Mouse (Mus musculus) lung, adult 18-20 months (tissue): ENCODE results near the gene Grb10.

ENCODE experiments used
- DNase-seq, 2 experiments: peaks; one replicate each; pipeline ENCODE4 v3.0.0; 2022; ENCODE audit warnings: mixed read lengths in 2 of 2

The Grb10 gene

GRCm38 (mm10) chr11:12032831-12033230, 5.7 kb downstream of the Grb10 start:
- DNase-seq = no peak

DNA sequence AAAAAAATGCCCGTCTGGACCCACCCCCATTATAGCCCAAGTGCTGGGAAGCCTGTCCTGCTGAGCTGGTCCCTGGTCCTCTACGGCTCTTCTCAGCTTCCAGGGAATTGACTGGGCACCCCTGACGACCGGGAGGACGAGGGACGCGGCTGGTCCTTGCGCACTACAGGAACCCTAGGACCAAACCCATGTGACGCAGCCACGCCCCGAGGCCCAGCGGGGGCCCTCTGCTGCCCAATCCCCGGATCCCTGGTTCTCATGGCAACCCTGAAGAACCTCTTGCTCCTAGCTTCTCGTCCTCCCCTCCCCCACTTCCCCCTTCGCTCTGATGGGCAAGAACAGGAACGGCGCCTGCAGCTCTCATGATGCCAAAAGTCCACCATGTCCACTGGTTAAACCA, 11.8 kb downstream of the Grb10 start:
- no peak for DNase-seq

DNA sequence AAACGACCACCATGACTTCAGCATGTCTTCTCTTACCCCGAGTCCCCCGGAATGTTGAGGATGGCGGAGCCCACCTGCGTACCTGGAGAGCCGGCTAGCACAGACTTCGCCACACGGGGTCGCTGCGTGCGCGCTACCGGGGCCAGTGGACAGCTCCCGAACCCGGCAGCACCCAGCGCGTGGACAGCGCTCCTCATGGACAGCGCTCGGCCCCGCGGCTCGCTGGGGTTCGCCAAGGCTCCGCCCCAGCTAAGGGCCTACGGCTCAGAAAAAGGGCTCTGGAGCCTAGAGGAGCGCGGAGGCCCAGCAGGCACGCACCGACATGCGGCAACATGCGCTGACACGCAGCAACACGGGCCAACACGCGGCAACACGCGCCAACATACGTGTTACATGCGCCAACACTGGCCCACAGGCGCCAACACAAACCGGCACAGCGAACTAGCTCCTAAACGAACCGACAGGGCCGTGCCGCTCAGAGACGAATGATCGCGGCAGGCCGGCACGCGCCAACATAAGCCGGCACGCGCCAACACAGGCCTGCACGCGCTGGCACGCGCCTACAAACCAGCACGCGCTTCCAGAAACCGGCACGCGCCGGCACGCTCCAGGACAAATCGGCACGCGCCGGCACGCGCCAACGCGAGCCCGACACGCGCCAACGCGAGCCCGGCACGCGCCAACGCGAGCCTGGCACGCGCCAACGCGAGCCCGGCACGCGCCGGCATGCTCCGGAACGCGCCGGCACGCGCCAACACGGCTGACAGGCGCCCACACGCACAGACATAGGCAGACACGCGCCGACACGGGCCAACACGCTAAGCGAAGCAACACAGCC, 12.5 kb downstream of the Grb10 start:
- peak; percentile 59 to 62 for DNase-seq

DNA sequence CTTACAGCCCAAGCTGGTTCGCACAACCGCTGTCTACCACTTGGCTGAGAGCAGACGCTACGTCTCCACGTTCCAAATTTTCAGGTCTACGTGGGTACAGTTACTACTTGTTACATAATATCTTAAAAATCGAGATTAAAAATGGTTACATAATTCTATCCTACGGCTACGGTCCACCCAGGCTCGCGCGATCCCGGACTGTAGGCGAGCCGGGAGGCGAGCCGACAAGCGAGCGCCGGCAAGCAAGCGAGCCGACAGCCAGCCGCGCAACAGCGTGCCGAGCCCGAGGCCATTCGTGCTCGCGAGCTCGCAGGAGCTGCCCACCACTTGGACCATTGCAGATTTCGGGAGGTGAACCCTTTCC, 13.1 kb downstream of the Grb10 start:
- no peak for DNase-seq

GRCm38 (mm10) chr11:12023051-12023450, 15.4 kb downstream of the Grb10 start:
- DNase-seq = no peak

DNA sequence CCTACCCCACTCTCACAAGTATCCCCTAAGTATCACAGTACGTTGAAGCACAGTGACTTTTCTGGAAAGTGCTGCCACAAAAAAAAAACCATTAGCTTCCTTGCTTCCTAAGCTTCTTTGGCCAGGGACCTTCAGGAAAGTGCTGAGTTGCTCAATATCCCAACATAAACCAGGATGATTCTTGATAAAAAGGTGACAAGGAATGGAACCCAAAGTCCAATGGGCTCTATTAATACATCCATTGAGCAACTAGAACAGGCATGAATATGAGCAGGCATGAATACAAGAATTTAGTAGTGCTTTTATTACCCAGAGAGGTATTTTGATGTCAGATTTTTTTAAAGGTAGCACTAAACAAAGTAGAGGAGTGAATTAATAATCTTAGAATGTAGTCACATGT, 18.8 kb downstream of the Grb10 start:
- no peak for DNase-seq

GRCm38 (mm10) chr11:12018604-12019003, 19.9 kb downstream of the Grb10 start:
- no peak for DNase-seq

DNA sequence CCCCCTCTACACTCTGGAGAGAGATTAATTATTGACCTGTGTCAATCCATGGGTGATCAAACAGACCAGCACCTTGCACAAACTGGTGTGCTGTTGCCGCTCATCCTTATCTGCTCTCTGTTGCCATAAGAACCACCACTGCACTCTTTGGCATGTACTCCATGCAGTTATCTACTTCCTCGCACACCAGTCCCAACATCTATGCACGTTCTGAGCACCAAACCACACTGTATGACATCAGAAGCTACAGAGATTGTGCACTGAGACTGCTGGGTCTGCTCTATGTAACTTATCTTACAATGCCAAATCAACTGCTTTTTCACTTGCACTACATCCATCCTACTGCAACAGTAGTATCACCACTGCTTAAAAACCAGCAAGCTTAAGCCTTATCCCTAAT, 28.4 kb downstream of the Grb10 start:
- no peak for DNase-seq

- no peak for DNase-seq
These were observed 38.1 kb downstream of the Grb10 start for GRCm38 (mm10) chr11:12000293-12000910.

DNA sequence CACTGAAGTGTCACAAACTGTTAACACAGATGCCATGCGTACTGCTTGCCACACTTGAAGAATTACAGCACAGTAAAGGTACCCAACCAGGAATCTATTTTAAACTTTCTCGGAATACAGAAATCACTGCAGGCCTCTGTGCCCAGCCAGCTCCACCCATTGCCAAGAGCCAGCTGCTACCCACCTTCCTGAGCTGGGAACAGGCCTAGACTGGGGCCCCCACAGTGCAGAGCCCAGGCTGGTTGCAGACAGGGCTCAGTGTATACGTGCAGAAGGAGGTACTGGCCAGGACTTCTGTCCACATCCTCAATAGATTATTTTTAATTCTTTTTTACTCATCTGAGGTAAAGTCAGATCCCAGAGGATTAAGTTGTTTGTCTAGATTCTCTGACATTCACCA, 39.6 kb downstream of the Grb10 start:
- no peak for DNase-seq

- no peak for DNase-seq
These were observed 41.4 kb downstream of the Grb10 start for GRCm38 (mm10) chr11:11997045-11997444.

DNA sequence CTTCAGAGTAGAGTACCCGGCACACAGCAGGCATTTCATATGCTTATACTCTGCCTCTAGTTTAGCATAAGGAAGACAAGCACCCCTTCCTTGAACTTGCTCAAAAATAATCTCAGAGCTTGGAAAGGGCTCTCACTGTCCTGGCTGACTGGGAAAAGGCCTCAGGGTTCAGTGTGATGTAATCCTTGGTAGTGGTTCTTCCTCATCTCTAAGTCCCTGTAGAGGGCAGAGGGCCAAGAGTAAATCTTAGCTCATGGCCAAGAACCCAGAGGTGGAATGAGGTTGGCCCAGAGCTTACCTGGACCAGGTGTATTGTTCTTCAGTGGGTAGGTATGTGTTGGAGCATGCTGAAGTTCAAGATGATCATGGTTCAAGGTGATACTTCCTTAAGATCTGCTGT, 43.1 kb downstream of the Grb10 start:
- DNase-seq = no peak

- no peak for DNase-seq
These were observed 44.7 kb downstream of the Grb10 start for GRCm38 (mm10) chr11:11993807-11994206.

- DNase-seq = no peak
These were observed 45.3 kb downstream of the Grb10 start for GRCm38 (mm10) chr11:11993183-11993582.

DNA sequence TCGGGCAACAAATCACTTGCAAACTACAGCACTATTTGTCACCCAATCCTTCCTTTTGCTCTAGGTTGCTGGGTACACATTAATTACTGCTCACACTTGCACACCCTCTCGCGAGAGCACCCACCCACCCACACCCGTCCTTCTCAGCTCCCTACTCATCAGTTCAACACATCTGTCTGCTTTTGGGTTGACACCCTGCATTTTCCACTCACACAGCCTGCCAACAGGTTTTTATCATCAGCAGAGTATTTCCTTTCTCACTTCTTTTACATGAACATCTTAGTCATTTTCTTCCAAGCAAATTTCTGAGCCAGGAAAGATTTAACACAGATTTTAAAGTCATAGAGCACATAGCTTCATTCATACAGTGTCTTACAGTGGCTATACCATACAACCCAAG, 48.6 kb downstream of the Grb10 start:
- DNase-seq = no peak

DNA sequence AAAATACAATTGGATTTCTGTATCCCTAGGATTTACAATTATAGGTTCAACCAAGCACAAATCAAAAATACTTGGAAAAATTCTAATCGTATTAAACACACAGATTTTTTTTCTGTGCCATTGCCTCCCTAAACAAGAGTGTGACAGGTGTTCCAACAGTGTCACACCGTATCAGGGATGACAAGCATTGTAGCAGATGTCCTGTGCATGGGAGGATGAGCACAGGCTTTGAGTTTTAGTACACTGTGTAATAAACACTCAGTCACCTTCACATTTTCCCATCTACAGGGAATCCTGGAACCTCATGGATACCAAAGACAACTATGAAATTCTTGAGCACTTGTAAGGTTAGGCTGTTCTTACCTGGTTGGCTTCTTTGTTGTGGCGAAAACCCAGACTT, 51.2 kb downstream of the Grb10 start:
- DNase-seq = no peak

DNA sequence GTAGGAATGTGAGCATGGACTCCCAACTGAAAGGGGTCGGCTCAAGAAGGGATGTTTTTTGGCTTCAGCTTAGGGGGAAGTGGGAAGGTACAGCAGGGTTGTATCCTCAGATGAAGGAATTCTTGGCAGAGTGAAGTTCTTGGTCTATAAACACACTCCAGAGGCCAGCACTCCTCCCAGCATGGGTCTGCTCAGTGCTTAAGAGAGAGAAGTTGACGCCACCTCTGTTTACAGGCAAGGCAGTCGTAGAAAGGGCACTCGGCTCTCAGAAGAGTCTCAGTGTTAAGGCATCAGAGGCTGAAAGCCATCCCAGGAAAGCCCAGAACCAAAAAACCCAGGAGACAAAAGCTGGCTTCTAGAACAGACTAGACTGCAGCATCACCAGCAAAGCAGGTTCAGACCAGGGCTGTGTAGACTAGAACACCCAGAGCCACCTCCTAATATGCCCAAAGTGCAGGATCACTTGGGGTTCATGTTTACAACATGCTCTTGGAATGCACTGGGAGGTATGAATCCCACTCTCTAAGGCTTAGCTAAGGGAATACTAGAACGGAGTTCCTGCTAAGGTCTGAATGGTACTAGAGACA, 59.8 kb downstream of the Grb10 start:
- DNase-seq = no peak

DNA sequence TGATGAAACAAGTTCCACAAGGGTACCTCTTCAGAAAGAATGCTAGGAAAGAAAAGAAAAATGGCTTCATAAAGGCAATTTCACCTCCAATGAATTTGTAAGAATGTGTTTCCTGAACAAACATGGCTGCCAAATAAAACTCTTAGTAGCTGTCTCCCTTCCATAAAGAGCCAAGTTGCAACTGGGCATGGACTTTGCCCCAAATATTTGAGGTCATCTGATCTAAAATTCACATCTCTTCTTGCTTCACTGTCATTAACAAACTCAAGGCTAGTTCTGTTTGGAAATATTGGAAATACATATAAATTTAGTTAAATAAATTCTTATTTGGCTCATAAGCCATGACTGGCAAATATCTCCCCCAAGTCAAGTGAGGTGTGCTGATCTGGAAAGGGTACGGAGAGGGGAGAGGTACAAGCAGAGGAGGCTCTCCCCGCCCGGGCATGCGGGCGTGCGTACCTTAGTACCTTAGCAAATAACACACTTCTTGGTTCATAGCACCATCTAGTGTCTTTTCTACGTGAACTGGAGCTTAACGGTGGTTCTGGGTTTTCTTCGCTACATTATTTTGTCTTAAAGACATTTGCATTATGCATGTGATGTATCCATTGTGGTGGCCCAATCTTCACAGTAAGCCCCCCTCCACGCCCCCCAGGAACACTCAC, 63.8 kb downstream of the Grb10 start:
- peak in 1 of 2 experiments; percentile 28 for DNase-seq

DNA sequence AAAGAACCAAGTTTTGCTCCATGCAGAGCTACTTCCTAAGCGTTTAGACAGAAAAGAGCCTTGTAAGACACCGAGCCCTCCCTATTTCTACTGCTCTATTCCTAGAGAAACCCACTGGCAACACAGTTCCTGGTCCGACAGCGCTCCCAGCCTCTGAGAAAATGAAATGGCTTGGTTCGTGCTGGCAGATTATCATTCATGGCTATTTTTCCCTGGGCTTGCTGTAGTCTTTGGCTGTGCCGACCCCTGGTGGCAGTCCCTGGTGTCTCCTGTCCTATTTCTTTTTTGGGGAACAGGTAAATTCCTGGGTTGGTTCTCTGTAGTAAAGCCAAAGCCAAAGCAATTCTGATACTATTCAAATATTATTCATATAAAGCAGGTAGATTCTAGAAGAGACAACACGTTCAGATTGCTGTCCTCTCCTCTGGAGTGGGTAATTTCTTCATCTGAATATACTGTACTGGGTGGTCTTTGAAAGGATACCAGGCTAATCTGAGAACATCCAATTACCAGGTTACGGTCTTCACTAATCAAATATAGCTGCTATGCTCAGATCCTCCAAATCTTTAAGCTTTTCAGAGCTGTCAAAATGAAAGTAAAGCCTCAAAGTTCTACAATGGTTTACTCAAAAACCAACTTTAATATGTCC, 65.0 kb downstream of the Grb10 start:
- peak; percentile 39 to 54 for DNase-seq

DNA sequence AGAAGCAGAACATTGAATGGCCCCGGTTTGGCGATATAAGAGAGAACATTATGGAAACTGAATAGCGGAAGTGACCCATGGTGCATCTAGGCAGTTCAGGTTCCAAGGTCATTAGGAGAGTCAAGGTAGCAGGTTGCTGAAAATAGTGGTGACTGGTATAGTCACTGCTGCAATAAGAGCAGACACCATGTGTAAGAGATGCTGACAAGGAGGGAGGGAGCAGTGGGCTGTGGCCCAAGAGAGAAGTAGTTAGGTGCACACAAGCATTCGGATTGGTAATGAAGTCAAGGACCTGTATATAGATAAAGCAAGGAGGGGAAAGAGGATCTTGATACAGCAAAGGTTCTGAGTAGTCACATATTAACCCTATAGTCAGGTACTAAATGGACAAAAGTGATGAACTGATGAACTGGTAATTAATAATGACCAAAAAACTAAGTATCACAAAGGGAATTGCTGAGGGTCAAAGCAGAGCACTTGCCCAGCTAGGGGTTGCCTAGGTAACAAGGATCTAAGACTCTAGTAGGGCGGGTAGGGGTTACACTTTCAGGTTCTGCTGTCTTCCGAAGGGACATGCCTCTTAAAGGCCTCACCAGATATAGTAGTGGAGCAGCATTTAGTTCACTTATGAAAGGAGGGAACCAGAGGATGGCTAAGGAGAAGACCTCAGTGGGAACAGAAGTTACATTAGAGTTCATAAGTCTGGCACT, 65.9 kb downstream of the Grb10 start:
- DNase-seq = no peak

- DNase-seq = no peak
These were observed 68.2 kb downstream of the Grb10 start for GRCm38 (mm10) chr11:11970246-11970645.

GRCm38 (mm10) chr11:11968830-11969229, 69.7 kb downstream of the Grb10 start:
- DNase-seq = peak in 1 of 2 experiments; percentile 20
